Mouse (Mus musculus) lung, embryonic 15.5 days (tissue): ENCODE measurements around the gene Scnm1. TPM values are rescaled to one million over a fixed set of nuclear protein-coding genes. Genes with fewer than 3 reads are reported as not detected.
"Not testable (repeated sequence)": the region's sequence is repeated elsewhere in the genome, so short reads cannot be mapped to it uniquely, and the experiment has no call there.

ENCODE experiments used
- ATAC-seq: fragments of 200-750 bp; cut with Nextera tagmentation; 2 replicates; pipeline ENCODE4 v1.8.0; 2017; ENCODE audit warnings: moderate number of reproducible peaks, borderline replicate concordance; ENCODE audit not compliant: low FRiP score, low TSS enrichment; ENCODE audit errors: extremely low read depth
- H3K27ac ChIP-seq: fragments of 300-500 bp; sonication (generic); 2 replicates; pipeline ENCODE4 v1.5.1; 2015; ENCODE audit warnings: moderate library complexity, mild to moderate bottlenecking, inconsistent platforms
- H3K27me3 ChIP-seq: fragments of 300-500 bp; sonication (generic); 2 replicates; pipeline ENCODE4 v1.6.1; 2015; ENCODE audit warnings: inconsistent platforms
- H3K36me3 ChIP-seq: fragments of 300-500 bp; sonication (generic); 2 replicates; pipeline ENCODE4 v1.6.1; 2015; ENCODE audit warnings: inconsistent platforms
- H3K4me1 ChIP-seq: fragments of 300-500 bp; sonication (generic); 2 replicates; pipeline ENCODE4 v1.6.1; 2015; ENCODE audit warnings: inconsistent platforms
- H3K4me2 ChIP-seq: fragments of 300-500 bp; sonication (generic); 2 replicates; pipeline ENCODE4 v1.6.1; 2015; ENCODE audit warnings: inconsistent platforms, mild to moderate bottlenecking, moderate library complexity
- H3K4me3 ChIP-seq: fragments of 300-500 bp; sonication (generic); 2 replicates; pipeline ENCODE4 v1.5.1; 2015; ENCODE audit warnings: mild to moderate bottlenecking, inconsistent platforms
- H3K9ac ChIP-seq: fragments of 300-500 bp; sonication (generic); 2 replicates; pipeline ENCODE4 v1.6.1; 2015; ENCODE audit warnings: inconsistent platforms
- H3K9me3 ChIP-seq: fragments of 300-500 bp; sonication (generic); 2 replicates; pipeline ENCODE4 v1.6.1; 2016; ENCODE audit warnings: inconsistent platforms
- WGBS: fragments of 180-500 bp; shearing (Covaris S2); methylation state at CpG from one replicate; pipeline ENCODE4 v1.1.7; 2015; 5-methylcytosine and 5-hydroxymethylcytosine counted together
- polyA plus RNA-seq: library from polyadenylated mRNA; unstranded; fragments of >200 nt; fragmentation: Nextera tagmentation; extraction: Ambion mirVana; gene quantifications from 2 replicates; pipeline ENCODE4 v1.2.1, GENCODE M21; 2015

Scnm1 gene
- polyA plus RNA-seq, 1 experiment from 2014 or later = 71.4 TPM

DNA sequence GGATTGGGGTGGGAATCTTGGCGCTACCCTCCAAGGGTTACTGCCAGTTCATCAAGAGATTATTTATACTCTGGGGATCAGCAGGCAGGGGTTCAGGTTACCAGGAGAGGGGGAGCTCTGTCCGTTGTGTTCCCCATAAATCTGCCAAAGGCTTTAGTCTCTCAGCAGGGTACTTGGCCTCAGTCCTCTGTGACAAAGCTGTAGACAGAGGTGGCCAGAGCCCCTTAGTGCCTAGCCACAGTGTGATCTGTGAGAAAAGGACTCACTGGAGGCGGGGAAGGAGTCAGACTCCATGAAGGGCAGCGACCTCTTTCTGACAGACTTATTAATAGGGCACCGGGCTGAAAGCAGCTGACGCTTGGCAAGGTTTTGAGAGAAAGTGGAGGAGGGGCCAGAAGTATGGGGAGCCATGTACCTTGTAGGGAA, 4.6 kb downstream of the Scnm1 start:
- H3K4me2 ChIP-seq = no peak overlapping the region
- peaks cover 15% of the 10 kb centered on the region; the same call in 1 of the 2 replicates for H3K36me3 ChIP-seq
- H3K27ac ChIP-seq = no peak overlapping the region
- ATAC-seq = no peak
- WGBS = 47% methylated on average over 6 of the region's 6 CpGs
- no peaks in the 10 kb centered on the region for H3K9me3 ChIP-seq
- no peak overlapping the region for H3K4me3 ChIP-seq
- H3K27me3 ChIP-seq = no peaks in the 10 kb centered on the region
- peaks cover 21% of the 10 kb centered on the region for H3K4me1 ChIP-seq
- no peak overlapping the region for H3K9ac ChIP-seq

DNA sequence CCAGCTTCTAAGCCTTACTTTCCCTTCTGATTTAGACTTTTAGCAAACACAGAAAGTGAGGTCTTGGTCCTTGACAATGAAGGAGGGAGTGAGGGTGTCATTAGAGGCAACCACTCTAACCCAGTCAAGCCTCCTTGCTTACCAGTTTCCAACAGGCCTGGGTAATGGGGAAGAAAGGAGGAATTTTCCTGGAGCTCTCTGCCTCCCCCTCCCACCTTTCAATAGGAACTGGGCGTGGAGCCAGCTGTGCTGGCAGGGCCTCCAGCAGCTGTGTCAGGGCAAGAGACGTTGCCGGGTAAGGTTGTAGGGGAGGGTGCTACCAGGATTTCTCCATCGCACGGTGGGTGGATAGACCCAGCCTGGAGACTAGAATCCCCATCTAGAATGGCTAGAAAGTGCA, 8.8 kb downstream of the Scnm1 start:
- peak overlapping the region; percentile 54 for H3K27ac ChIP-seq
- ATAC-seq = no peak

GRCm38 (mm10) chr3:95124246-95124645, 9.6 kb downstream of the Scnm1 start, which contains the start of gene Tmod4:
Gene Tmod4 (plus strand): TSS chr3:95124476.
- no peak within 1 kb of the TSS for H3K4me2 ChIP-seq
- H3K27ac ChIP-seq = peak within 1 kb of the TSS; percentile 54
- peaks cover 40% of the 10 kb centered on the region for H3K36me3 ChIP-seq
- no peak within 1 kb of the TSS for H3K9ac ChIP-seq
- ATAC-seq = peak; percentile 45; the same call in 1 of the 2 replicates
- no peak within 1 kb of the TSS for H3K4me3 ChIP-seq
- WGBS = 44% methylated on average over 6 of the region's 6 CpGs
- H3K4me1 ChIP-seq = peaks cover 19% of the 10 kb centered on the region
- H3K27me3 ChIP-seq = no peaks in the 10 kb centered on the region
- H3K9me3 ChIP-seq = no peaks in the 10 kb centered on the region

More for the DNA sequence above, 8.8 kb downstream of the Scnm1 start:
- H3K9ac ChIP-seq = no peak overlapping the region
- peaks cover 39% of the 10 kb centered on the region for H3K36me3 ChIP-seq
- H3K27me3 ChIP-seq = no peaks in the 10 kb centered on the region
- WGBS = 6% methylated on average over 5 of the region's 5 CpGs
- H3K4me1 ChIP-seq = peaks cover 19% of the 10 kb centered on the region
- no peak overlapping the region for H3K4me3 ChIP-seq
- H3K9me3 ChIP-seq = no peaks in the 10 kb centered on the region
- no peak overlapping the region for H3K4me2 ChIP-seq

DNA sequence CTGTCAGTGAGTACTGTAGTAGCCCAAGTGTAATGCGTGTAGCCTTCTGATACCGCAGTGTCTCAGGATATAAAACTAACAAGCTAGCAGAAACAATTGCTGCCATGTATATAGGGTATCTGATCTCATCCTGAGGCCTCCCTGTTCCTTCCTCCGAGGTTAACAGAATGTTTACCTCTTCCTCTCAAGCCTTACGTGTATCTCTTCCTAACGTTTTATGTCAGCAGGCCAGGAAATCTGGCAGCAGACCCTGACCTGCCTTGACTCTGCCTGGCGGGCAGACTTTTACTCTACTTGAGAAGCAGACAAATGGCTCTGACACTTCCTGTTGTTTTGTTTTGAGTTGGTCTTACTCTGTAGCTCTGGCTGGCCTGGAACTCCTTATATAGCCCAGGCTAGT, 12.2 kb downstream of the Scnm1 start:
- Histone ChIP-seq H3K4me3 (no peak overlapping the region), H3K9me3 (no peaks in the 10 kb centered on the region), H3K4me2 (no peak overlapping the region), H3K36me3 (peaks cover 55% of the 10 kb centered on the region), H3K9ac (no peak overlapping the region), H3K27me3 (no peaks in the 10 kb centered on the region), H3K4me1 (peaks cover 19% of the 10 kb centered on the region), H3K27ac (peak overlapping the region; percentile 79)
- 57% methylated on average over 6 of the region's 6 CpGs for WGBS
- ATAC-seq = peak; percentile 53; the same call in 1 of the 2 replicates

DNA sequence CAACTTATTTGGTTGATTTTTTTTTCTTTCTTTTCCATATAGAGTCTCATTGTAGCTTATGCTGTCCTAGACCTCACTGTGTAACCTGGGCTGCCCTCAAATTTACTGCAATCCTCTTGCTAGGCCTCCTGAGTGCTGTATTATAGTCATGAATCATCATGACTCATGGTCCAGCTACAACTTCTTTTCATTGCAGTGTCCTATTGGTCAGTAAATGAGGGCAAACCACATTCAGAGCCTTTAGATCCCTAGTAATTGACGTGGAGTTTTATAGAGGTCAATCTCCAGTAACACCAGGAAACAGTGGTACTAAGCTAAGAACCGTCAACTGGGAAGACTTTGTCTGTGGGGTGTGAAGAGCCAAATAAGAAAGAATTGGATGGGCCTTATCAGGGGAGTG, 16.1 kb downstream of the Scnm1 start:
- Histone ChIP-seq H3K9me3 (no peaks in the 10 kb centered on the region), H3K4me3 (no peak overlapping the region), H3K27ac (no peak overlapping the region), H3K9ac (no peak overlapping the region), H3K4me2 (no peak overlapping the region), H3K4me1 (peaks cover 5% of the 10 kb centered on the region), H3K27me3 (no peaks in the 10 kb centered on the region), H3K36me3 (peaks cover 57% of the 10 kb centered on the region)
- no peak for ATAC-seq
- WGBS = 91% methylated on average over 2 of the region's 2 CpGs

DNA sequence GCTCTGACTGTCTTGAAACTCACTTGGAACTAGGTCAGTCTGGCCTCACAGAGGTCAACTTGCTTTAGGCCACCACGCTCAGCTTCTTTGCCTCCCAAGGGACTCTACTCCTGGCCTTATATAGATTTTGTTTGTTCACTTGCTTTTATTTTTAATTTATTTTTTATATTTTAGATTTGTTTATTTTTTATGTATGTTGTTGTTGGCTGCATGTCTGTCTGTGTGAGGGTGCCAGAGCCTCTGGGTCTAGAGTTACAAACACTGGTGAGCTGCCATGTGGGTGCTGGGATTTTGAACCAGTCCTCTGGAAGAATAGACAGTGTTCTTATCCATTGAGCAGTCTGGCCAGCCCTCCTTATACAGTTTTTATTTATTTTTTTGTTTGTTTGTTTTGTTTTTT, 21.1 kb downstream of the Scnm1 start:
- H3K27me3 ChIP-seq = no peaks in the 10 kb centered on the region
- H3K4me1 ChIP-seq = peaks cover 11% of the 10 kb centered on the region
- H3K9me3 ChIP-seq = no peaks in the 10 kb centered on the region
- H3K9ac ChIP-seq = no peak overlapping the region
- ATAC-seq = no peak
- H3K4me3 ChIP-seq = no peak overlapping the region
- 84% methylated on average over 1 of the region's 1 CpGs for whole genome bisulfite sequencing
- peak overlapping the region; percentile 55; the same call in 1 of the 2 replicates for H3K4me2 ChIP-seq
- peaks cover 12% of the 10 kb centered on the region for H3K36me3 ChIP-seq
- H3K27ac ChIP-seq = no peak overlapping the region

- under 1% methylated on average over 54 of the region's 54 CpGs for WGBS
- Histone ChIP-seq H3K9ac (peak within 1 kb of the TSS; percentile 89), H3K4me3 (peak within 1 kb of the TSS; percentile 88), H3K9me3 (no peaks in the 10 kb centered on the region), H3K4me1 (peaks cover 11% of the 10 kb centered on the region), H3K27me3 (no peaks in the 10 kb centered on the region), H3K36me3 (peaks cover 8% of the 10 kb centered on the region; the same call in 1 of the 2 replicates), H3K4me2 (peak within 1 kb of the TSS; percentile 55), H3K27ac (peak within 1 kb of the TSS; percentile 98)
- ATAC-seq = peak; percentile 71; the same call in 1 of the 2 replicates
Observed at GRCm38 (mm10) chr3:95110911-95111726, 22.7 kb downstream of the Scnm1 start, which contains the start of gene Vps72. Gene Vps72 (plus strand): TSS chr3:95111022.

- ATAC-seq = no peak
Observed at GRCm38 (mm10) chr3:95107898-95108297, 25.9 kb downstream of the Scnm1 start.

GRCm38 (mm10) chr3:95107308-95107707, 26.5 kb downstream of the Scnm1 start:
- not testable (repeated sequence) for ATAC-seq, H3K9me3 ChIP-seq, H3K27ac ChIP-seq, H3K36me3 ChIP-seq, H3K27me3 ChIP-seq, H3K9ac ChIP-seq
- Histone ChIP-seq H3K4me3 (peak overlapping the region; percentile 89), H3K4me1 (peaks cover 14% of the 10 kb centered on the region), H3K4me2 (peak overlapping the region; percentile 69)

More at GRCm38 (mm10) chr3:95107898-95108297, 25.9 kb downstream of the Scnm1 start:
- no peak overlapping the region for H3K9ac ChIP-seq
- no peak overlapping the region for H3K4me3 ChIP-seq
- no peak overlapping the region for H3K4me2 ChIP-seq
- H3K36me3 ChIP-seq = 0 out of 2 replicates have a peak, but pooled peaks cover 2% of the 10 kb centered on the region
- H3K9me3 ChIP-seq = no peaks in the 10 kb centered on the region
- H3K4me1 ChIP-seq = peaks cover 20% of the 10 kb centered on the region
- WGBS = 69% methylated on average over 2 of the region's 2 CpGs
- no peak overlapping the region for H3K27ac ChIP-seq
- no peaks in the 10 kb centered on the region for H3K27me3 ChIP-seq

- Histone ChIP-seq H3K4me2 (peak within 1 kb of the TSS; percentile 73), H3K27ac (peak within 1 kb of the TSS; percentile 82), H3K9ac (peak within 1 kb of the TSS; percentile 93), H3K4me1 (peaks cover 9% of the 10 kb centered on the region), H3K4me3 (peak within 1 kb of the TSS; percentile 89), H3K9me3 (no peaks in the 10 kb centered on the region), H3K36me3 (0 out of 2 replicates have a peak, but pooled peaks cover 3% of the 10 kb centered on the region), H3K27me3 (no peaks in the 10 kb centered on the region)
- ATAC-seq = peak; percentile 87
- WGBS = under 1% methylated on average over 51 of the region's 51 CpGs
Observed at GRCm38 (mm10) chr3:95106338-95107117, 27.3 kb downstream of the Scnm1 start, which contains the start of gene Pip5k1a. Gene Pip5k1a (minus strand): TSS chr3:95106930.

DNA sequence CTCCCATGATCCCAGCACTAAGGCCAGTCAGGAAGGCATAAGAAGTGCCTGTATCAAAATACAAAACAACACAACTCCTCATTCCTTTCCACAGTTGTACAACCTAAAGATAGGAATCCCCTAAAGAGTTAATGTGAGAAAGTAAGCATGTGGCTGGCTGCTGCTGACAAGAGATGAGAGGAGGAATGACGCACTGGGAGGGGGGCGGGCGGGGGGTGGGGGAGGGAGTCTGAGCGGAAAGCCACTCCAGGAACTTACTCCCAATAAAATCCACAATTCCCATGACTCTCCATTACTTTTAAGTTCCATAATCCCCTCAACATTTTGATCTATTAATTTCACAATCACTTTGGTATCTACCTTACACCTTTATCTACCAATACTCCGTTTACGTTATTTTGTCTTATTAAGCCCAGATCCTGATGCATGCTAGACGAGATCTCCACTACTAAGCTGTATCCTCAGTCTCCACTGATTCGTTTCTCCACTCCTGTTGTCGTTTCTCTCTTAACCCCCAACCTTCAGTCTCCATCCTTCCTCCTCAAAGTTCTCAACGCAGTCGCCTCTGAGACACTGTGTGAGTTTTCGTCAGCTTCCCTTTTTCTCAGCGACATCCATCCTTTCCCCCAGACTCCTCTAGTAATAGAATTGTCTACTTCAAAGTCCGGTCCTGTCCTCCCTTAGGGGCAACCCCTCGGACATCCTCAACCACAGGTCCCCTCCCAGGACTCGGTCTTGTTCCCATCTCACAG, 28.0 kb downstream of the Scnm1 start:
- 0 out of 2 replicates have a peak, but pooled peaks cover 5% of the 10 kb centered on the region for H3K36me3 ChIP-seq
- peak overlapping the region; percentile 89 for H3K4me3 ChIP-seq
- H3K4me1 ChIP-seq = peaks cover 9% of the 10 kb centered on the region
- H3K4me2 ChIP-seq = peak overlapping the region; percentile 73
- ATAC-seq = no peak
- H3K27ac ChIP-seq = peak overlapping the region; percentile 82
- peak overlapping the region; percentile 93 for H3K9ac ChIP-seq
- under 1% methylated on average over 16 of the region's 16 CpGs for WGBS
- no peaks in the 10 kb centered on the region for H3K9me3 ChIP-seq
- no peaks in the 10 kb centered on the region for H3K27me3 ChIP-seq
